Mouse (Mus musculus) large intestine, adult 2 months (tissue): Measurements from ENCODE around the gene Gm5447. TPM values are rescaled to one million over a fixed set of nuclear protein-coding genes. Genes with fewer than 3 reads are reported as not detected.

Source experiments
- DNase-seq: peaks from one replicate; pipeline ENCODE4 v3.0.0-alpha.2; 2012; ENCODE audit warnings: low read depth, low spot score
- WGBS: fragments of 180-500 bp; shearing (Covaris S2); methylation state at CpG from one replicate; pipeline ENCODE4 v1.1.7; 2018; 5-methylcytosine and 5-hydroxymethylcytosine counted together
- polyA plus RNA-seq: library from polyadenylated mRNA; depleted of rRNA; stranded (reverse); fragments of >200 nt; gene quantifications from 2 replicates; pipeline ENCODE4 v1.2.3, GENCODE M21; 2012; rRNA removed

The Gm5447 gene
- polyA plus RNA-seq, 1 experiment, result not detected

GRCm38 (mm10) chr13:30985598-30986466, 11.8 kb downstream of the Gm5447 start:
- 16% methylated on average over 27 of the region's 27 CpGs for WGBS
- no peak for DNase-seq

- WGBS, result 55% methylated on average over 10 of the region's 10 CpGs
- DNase-seq, result no peak
Observed at GRCm38 (mm10) chr13:30986934-30987455, 13.0 kb downstream of the Gm5447 start.

GRCm38 (mm10) chr13:30987686-30988085, 13.7 kb downstream of the Gm5447 start:
- 84% methylated on average over 2 of the region's 2 CpGs for WGBS
- no peak for DNase-seq

GRCm38 (mm10) chr13:30989710-30990109, 15.7 kb downstream of the Gm5447 start:
- no peak for DNase-seq
- WGBS, result 81% methylated on average over 10 of the region's 10 CpGs

GRCm38 (mm10) chr13:30990233-30990632, 16.2 kb downstream of the Gm5447 start:
- DNase-seq, result no peak
- 40% methylated on average over 9 of the region's 9 CpGs for WGBS

GRCm38 (mm10) chr13:30993819-30994218, 19.8 kb downstream of the Gm5447 start:
- no peak for DNase-seq
- WGBS, result 32% methylated on average over 3 of the region's 3 CpGs

GRCm38 (mm10) chr13:30994249-30994858, 20.4 kb downstream of the Gm5447 start:
- 75% methylated on average over 6 of the region's 6 CpGs for WGBS
- DNase-seq, result no peak

GRCm38 (mm10) chr13:30997526-30998253, 23.7 kb downstream of the Gm5447 start:
- WGBS, result 86% methylated on average over 8 of the region's 8 CpGs
- DNase-seq, result no peak

- WGBS, result 62% methylated on average over 6 of the region's 6 CpGs
- no peak for DNase-seq
Observed at GRCm38 (mm10) chr13:30999799-31000198, 25.8 kb downstream of the Gm5447 start.

- WGBS, result 30% methylated on average over 12 of the region's 12 CpGs
- no peak for DNase-seq
Observed at GRCm38 (mm10) chr13:31004458-31004857, 30.5 kb downstream of the Gm5447 start.

- DNase-seq, result no peak
- 52% methylated on average over 4 of the region's 4 CpGs for WGBS
Observed at GRCm38 (mm10) chr13:31004995-31005394, 31.0 kb downstream of the Gm5447 start.

- no peak for DNase-seq
- WGBS, result 97% methylated on average over 3 of the region's 3 CpGs
Observed at GRCm38 (mm10) chr13:31017545-31017944, 43.5 kb downstream of the Gm5447 start.

GRCm38 (mm10) chr13:31021514-31021913, 47.5 kb downstream of the Gm5447 start:
- DNase-seq, result no peak
- WGBS, result 50% methylated on average over 4 of the region's 4 CpGs

- 13% methylated on average over 6 of the region's 6 CpGs for WGBS
- no peak for DNase-seq
Observed at GRCm38 (mm10) chr13:31021927-31022326, 47.9 kb downstream of the Gm5447 start.

- WGBS, result 88% methylated on average over 3 of the region's 3 CpGs
- DNase-seq, result no peak
Observed at GRCm38 (mm10) chr13:31023664-31024063, 49.7 kb downstream of the Gm5447 start.

Other genes starting within 250 kb of the Gm5447 start
- gene Irf4, start 225.0 kb upstream of the Gm5447 start, polyA plus RNA-seq, result 4.0 and 7.8 TPM in 2 replicates
- 0.09 TPM in 1 of 2 replicates, not detected in the other for gene Hus1b, start 26.4 kb upstream of the Gm5447 start, polyA plus RNA-seq
- 5.4 and 7.7 TPM in 2 replicates for gene Exoc2, start 111 bp upstream of the Gm5447 start, polyA plus RNA-seq